11 mouse cellular contexts compared by ENCODE assay signal in genomic region chr13:92241426-92241825, GRCm38 (mm10).
A peak's percentile ranks its signal among the peaks of the same experiment; 100 is the strongest.
DNase-seq lines count a peak whose midpoint lies in the region; ATAC-seq lines count a peak whose summit lies in the region.
"Had no signal": no experiment of that assay in that cellular context is flagged by ENCODE, and none has a peak within 500 bp of the region (broad histone marks: within the 10 kb centered on the region; RNA-seq: fewer than 3 reads in every experiment).

No protein-coding gene starts in this region.

- peak; percentile 70 for ATAC-seq in activated CD4-positive, CD25-positive, alpha-beta regulatory T cell, adult 4 months
- ATAC-seq in inflammation-experienced regulatory T-cells, adult 6 months: peak; percentile 82
- ATAC-seq in forebrain, embryonic 15.5 days (replicated peaks): no peak

- no peak overlapping the region for H3K27ac ChIP-seq in forebrain, embryonic 15.5 days (replicated peaks)
- H3K27ac ChIP-seq: forebrain, embryonic 10.5 days; stomach, embryonic 15.5 days had no signal

- H3K9ac ChIP-seq in forebrain, embryonic 15.5 days (replicated peaks): no peak overlapping the region
- H3K9ac ChIP-seq: stomach, embryonic 15.5 days had no signal

- H3K4me2 ChIP-seq in forebrain, embryonic 15.5 days (replicated peaks): no peak overlapping the region
- H3K4me2 ChIP-seq: stomach, embryonic 15.5 days had no signal

- no peaks in the 10 kb centered on the region for H3K4me1 ChIP-seq in forebrain, embryonic 15.5 days
- H3K4me1 ChIP-seq: forebrain, embryonic 10.5 days; stomach, embryonic 15.5 days had no signal

- 84% methylated on average over 4 of the region's 4 CpGs for WGBS in forebrain, embryonic 15.5 days

- H3K9me3 ChIP-seq in forebrain, embryonic 15.5 days: no peaks in the 10 kb centered on the region
- H3K9me3 ChIP-seq: forebrain, embryonic 10.5 days; stomach, embryonic 15.5 days had no signal

- H3K4me3 ChIP-seq in forebrain, embryonic 15.5 days: no peak overlapping the region
- H3K4me3 ChIP-seq: forebrain, embryonic 10.5 days; stomach, embryonic 15.5 days had no signal

- H3K27me3 ChIP-seq in forebrain, embryonic 15.5 days: no peaks in the 10 kb centered on the region
- H3K27me3 ChIP-seq: stomach, embryonic 15.5 days had no signal

- no peaks in the 10 kb centered on the region for H3K36me3 ChIP-seq in forebrain, embryonic 15.5 days
- H3K36me3 ChIP-seq: stomach, embryonic 15.5 days had no signal

- peak; percentile 53 to 85 for DNase-seq in adrenal gland, adult (ENCODE audit: inconsistent age in 2 of 2, low spot score in 1 of 2)
- no peak for DNase-seq in adrenal gland, postnatal 4 days (ENCODE audit: low spot score in 2 of 2)
- peak; percentile 73 for DNase-seq in 3134 (ENCODE audit: extremely low read depth, insufficient read length, low spot score)
- DNase-seq in embryo, embryonic 10 days (ENCODE audit: low spot score): no peak
- no peak for DNase-seq in frontal cortex, postnatal 14 days (ENCODE audit: low spot score in 2 of 2)
- DNase-seq: heart, postnatal 14 days had no signal

Comparison
In these comparisons a context has a peak if more than half of its experiments do, and no peak if none do; other contexts are left out.
1. DNase-seq: peak in adrenal gland, adult (2 of 2) and 3134 (single experiment); none in adrenal gland, postnatal 4 days (0 of 2), embryo, embryonic 10 days (single experiment) and frontal cortex, postnatal 14 days (0 of 2).